In the genomic region with DNA sequence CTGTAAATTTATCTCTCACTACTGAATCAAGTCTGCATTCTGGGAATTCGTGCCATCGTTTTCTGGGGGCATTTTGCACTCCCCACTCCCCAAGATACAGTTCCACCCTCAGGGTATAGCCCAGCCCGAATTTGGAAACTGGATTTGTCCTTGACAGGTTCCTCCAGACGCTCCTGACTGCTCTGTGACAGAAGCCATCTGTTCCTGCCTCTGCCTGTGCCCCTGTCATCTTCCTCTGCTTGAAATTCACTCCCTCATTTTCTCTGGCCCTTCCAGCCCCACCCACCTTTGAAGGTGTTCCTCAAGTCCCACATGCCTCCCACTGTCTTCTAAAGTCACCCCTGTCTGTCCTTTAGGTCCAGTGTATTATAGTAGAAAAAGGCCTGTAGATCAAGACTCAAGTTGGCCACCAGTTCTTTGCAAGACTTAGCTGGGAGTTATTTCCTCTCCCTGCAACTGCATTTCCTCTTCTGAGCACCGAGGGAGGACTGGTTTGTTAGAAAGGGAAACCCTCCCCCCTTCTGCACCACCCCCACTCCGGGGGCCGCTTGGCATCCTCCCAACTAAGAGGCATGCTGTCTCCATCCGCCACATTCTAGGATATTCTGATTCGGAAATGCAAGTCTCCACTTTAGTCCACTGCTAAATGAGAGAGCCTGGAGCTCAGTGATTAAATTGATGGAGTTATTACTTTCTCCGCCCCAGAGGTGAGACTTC, we compare ENCODE assay signal across 9 mouse cellular contexts. TPM values are rescaled to one million over a fixed set of nuclear protein-coding genes. Genes with fewer than 3 reads are reported as not detected.
DNase-seq lines count a peak whose midpoint lies in the region; ATAC-seq lines count a peak whose summit lies in the region.
"Had no signal": no experiment of that assay in that cellular context is flagged by ENCODE, and none has a peak within 500 bp of the region (broad histone marks: within the 10 kb centered on the region; RNA-seq: fewer than 3 reads in every experiment).

No protein-coding gene starts in this region.

- no peaks in the 10 kb centered on the region for H3K27me3 ChIP-seq in liver, embryonic 13.5 days
- H3K27me3 ChIP-seq in midbrain, embryonic 14.5 days (ENCODE audit: control insufficient read depth, insufficient read depth, low read length), result no peaks in the 10 kb centered on the region

- H3K4me2 ChIP-seq in liver, embryonic 13.5 days, result no peak overlapping the region
- H3K4me2 ChIP-seq in midbrain, embryonic 14.5 days (ENCODE audit: low read length), result no peak overlapping the region

- peaks cover 16% of the 10 kb centered on the region for H3K4me1 ChIP-seq in liver, embryonic 13.5 days (replicated peaks)
- no peaks in the 10 kb centered on the region for H3K4me1 ChIP-seq in midbrain, embryonic 14.5 days (ENCODE audit: control insufficient read depth, insufficient read depth, low read length)

- H3K9me3 ChIP-seq in liver, embryonic 13.5 days (replicated peaks), result no peaks in the 10 kb centered on the region
- no peaks in the 10 kb centered on the region for H3K9me3 ChIP-seq in midbrain, embryonic 14.5 days (ENCODE audit: control insufficient read depth, low read length)

- no peak overlapping the region for H3K4me3 ChIP-seq in liver, embryonic 13.5 days (replicated peaks)
- no peak overlapping the region for H3K4me3 ChIP-seq in midbrain, embryonic 14.5 days (replicated peaks; ENCODE audit: low read depth, low read length)

- WGBS in liver, embryonic 13.5 days (ENCODE audit: insufficient replicate concordance), result 29% methylated on average over 10 of the region's 10 CpGs
- 51% methylated on average over 10 of the region's 10 CpGs for WGBS in midbrain, embryonic 14.5 days

- no peak overlapping the region for H3K9ac ChIP-seq in liver, embryonic 13.5 days
- no peak overlapping the region for H3K9ac ChIP-seq in midbrain, embryonic 14.5 days (replicated peaks; ENCODE audit: low read length)

- peak; percentile 31; the same call in 1 of the 2 replicates for ATAC-seq in frontal cortex, adult (ENCODE audit: low TSS enrichment)
- ATAC-seq in common myeloid progenitor, adult 5-6 weeks (replicated peaks; ENCODE audit: low read depth, poor library complexity, severe bottlenecking), result peak; percentile 68
- ATAC-seq in hematopoietic stem cell, adult 5-6 weeks (replicated peaks in 1 of 2; ENCODE audit: insufficient read depth in 1 of 2, low FRiP score in 2 of 2, low TSS enrichment in 1 of 2, low read depth in 1 of 2, poor library complexity in 2 of 2, severe bottlenecking in 2 of 2), result peak; percentile 32 to 83; a peak in 3 of 4 replicates
- ATAC-seq in liver, embryonic 13.5 days (ENCODE audit: low read depth), result no peak
- no peak for ATAC-seq in midbrain, embryonic 14.5 days (ENCODE audit: low FRiP score, low TSS enrichment)

- DNase-seq in frontal cortex, adult 2 months (ENCODE audit: extremely low spot score in 1 of 2, low spot score in 1 of 2), result no peak
- no peak for DNase-seq in liver, embryonic 13.5 days
- no peak for DNase-seq in retina, embryonic 14.5 days (ENCODE audit: low spot score)
- no peak for DNase-seq in frontal cortex, postnatal 25 days (ENCODE audit: low spot score in 2 of 2)
- DNase-seq in midbrain, embryonic 14.5 days, result no peak
- DNase-seq: cerebellum, postnatal 36 days had no signal

- H3K27ac ChIP-seq in liver, embryonic 13.5 days, result 0 out of 2 replicates have a peak overlapping the region, but pooled peaks have one; percentile 8
- no peak overlapping the region for H3K27ac ChIP-seq in midbrain, embryonic 14.5 days (replicated peaks; ENCODE audit: low read depth, low read length)

- no peaks in the 10 kb centered on the region for H3K36me3 ChIP-seq in liver, embryonic 13.5 days
- no peaks in the 10 kb centered on the region for H3K36me3 ChIP-seq in midbrain, embryonic 14.5 days (ENCODE audit: control insufficient read depth, insufficient read depth, low read length)

RNA-seq across cellular contexts. Expression of a gene that starts 57.4 kb away (rescaled TPM):
- polyA plus RNA-seq in frontal cortex, adult 2 months (2012; rRNA removed), result 167 TPM in 2 replicates
- 339 and 352 TPM in 2 replicates for total RNA-seq in common myeloid progenitor, adult 5-6 weeks (2017)
- 345 and 381 TPM in 2 replicates for total RNA-seq in hematopoietic stem cell, adult 5-6 weeks (2017)
- polyA plus RNA-seq in liver, embryonic 13.5 days (2015; fragmentation: Nextera tagmentation; extraction: Ambion mirVana), result 253 and 285 TPM in 2 replicates
- polyA plus RNA-seq in midbrain, embryonic 14.5 days (2014; fragmentation: Nextera tagmentation; extraction: Ambion mirVana), result 83.1 and 85.1 TPM in 2 replicates

Comparison
In these comparisons a context has a peak if more than half of its experiments do, and no peak if none do; other contexts are left out.
1. ATAC-seq: peak in frontal cortex, adult (single experiment), common myeloid progenitor, adult 5-6 weeks (single experiment) and hematopoietic stem cell, adult 5-6 weeks (2 of 2); none in liver, embryonic 13.5 days (single experiment) and midbrain, embryonic 14.5 days (single experiment).